ENCODE assay signal across 1 mouse cellular context in genomic region chr13:12372755-12373154, GRCm38 (mm10).
TF ChIP-seq lines count a peak whose summit lies in the region.

No protein-coding gene starts in this region.

TF ChIP-seq in MEL, 35 proteins besides CTCF, POLR2A, EP300 and RAD21 (continued from another document):
- TF ChIP-seq TAL1 (IDR thresholded peaks at IDR 0.05; ENCODE audit: low read length) (0 out of 2 replicates have a peak, but pooled peaks have one; percentile 23), CHD2 (IDR thresholded peaks at IDR 0.05; ENCODE audit: low read length) (no peak), ZNF384 (IDR thresholded peaks at IDR 0.05; ENCODE audit: low read depth, low read length) (no peak), POLR2AphosphoS5 (IDR thresholded peaks at IDR 0.05; ENCODE audit: borderline replicate concordance, low read depth, low read length) (no peak), CHD1 (IDR thresholded peaks at IDR 0.05; ENCODE audit: low read depth, low read length) (no peak), RCOR1 (IDR thresholded peaks at IDR 0.05; ENCODE audit: low read depth, low read length) (peak; percentile 46; the same call in 1 of the 2 replicates), NELFE (IDR thresholded peaks at IDR 0.05; ENCODE audit: low read depth, low read length) (no peak), POLR2AphosphoS2 (IDR thresholded peaks at IDR 0.05; ENCODE audit: low read length) (no peak)
